Comparison of ENCODE assay signal across 13 mouse cellular contexts in the genomic region with DNA sequence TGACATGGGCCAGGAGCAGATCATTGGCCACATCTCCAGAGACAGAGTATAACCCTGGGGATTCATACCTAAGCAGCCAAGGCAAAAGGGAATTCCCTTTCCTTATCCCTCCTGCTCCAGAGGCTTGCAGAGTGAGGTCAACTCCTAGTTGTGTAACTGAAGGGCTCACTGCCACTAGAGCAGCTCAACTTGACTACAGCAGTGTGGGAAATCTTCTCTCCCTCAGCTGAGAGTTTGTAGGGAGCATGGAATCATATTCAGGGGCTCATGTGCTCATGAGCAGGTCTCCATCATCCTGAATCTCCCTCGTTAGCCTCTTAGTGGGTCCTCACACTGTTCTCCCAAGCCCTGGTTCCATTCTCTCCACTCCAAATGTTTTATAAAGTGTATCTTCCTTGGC. TPM values are rescaled to one million over a fixed set of nuclear protein-coding genes. Genes with fewer than 3 reads are reported as not detected.
"Had no signal": no experiment of that assay in that cellular context is flagged by ENCODE, and none has a peak within 500 bp of the region (broad histone marks: within the 10 kb centered on the region; RNA-seq: fewer than 3 reads in every experiment).

No protein-coding gene starts in this region.

RNA-seq across cellular contexts. Expression of a gene that starts 15.7 kb away (rescaled TPM):
- total RNA-seq: common myeloid progenitor, adult 5-6 weeks; forebrain, postnatal 0 days; gastrocnemius, adult 18-20 months; gastrocnemius, adult 2 months; gastrocnemius, adult 8-10 months; gastrocnemius, postnatal 10 days; gastrocnemius, postnatal 14 days; gastrocnemius, postnatal 25 days; gastrocnemius, postnatal 36 days; gastrocnemius, postnatal 4 days; granulocyte monocyte progenitor cell, adult 5-6 weeks; heart, adult 18-20 months; heart, adult 2 months had no signal

RNA-seq across cellular contexts. Expression of a gene that starts 24.8 kb away (rescaled TPM):
- total RNA-seq: common myeloid progenitor, adult 5-6 weeks; forebrain, postnatal 0 days; gastrocnemius, adult 18-20 months; gastrocnemius, adult 2 months; gastrocnemius, adult 8-10 months; gastrocnemius, postnatal 10 days; gastrocnemius, postnatal 14 days; gastrocnemius, postnatal 25 days; gastrocnemius, postnatal 36 days; gastrocnemius, postnatal 4 days; granulocyte monocyte progenitor cell, adult 5-6 weeks; heart, adult 18-20 months; heart, adult 2 months had no signal
